Mouse (Mus musculus) heart, embryonic 14.5 days (tissue): ENCODE measurements around the gene Krtap13. TPM values are rescaled to one million over a fixed set of nuclear protein-coding genes. Genes with fewer than 3 reads are reported as not detected.

ENCODE experiments used
- polyA plus RNA-seq: library from polyadenylated mRNA; unstranded; fragments of >200 nt; fragmentation: Nextera tagmentation; extraction: Ambion mirVana; gene quantifications from 2 replicates; pipeline ENCODE4 v1.2.1, GENCODE M21; 2014

Krtap13 gene
- polyA plus RNA-seq, 1 experiment from 2014 or later: not detected

Other genes starting within 250 kb of the Krtap13 start
- not detected in 2 replicates for gene Cldn17, start 244.7 kb downstream of the Krtap13 start, polyA plus RNA-seq
- 0.08 TPM in 1 of 2 replicates, not detected in the other for gene Cldn8, start 188.5 kb downstream of the Krtap13 start, polyA plus RNA-seq
- not detected in 2 replicates for gene Krtap24-1, start 139.4 kb downstream of the Krtap13 start, polyA plus RNA-seq
- gene 2310079G19Rik, start 124.0 kb downstream of the Krtap13 start, polyA plus RNA-seq: not detected in 2 replicates
- gene Krtap26-1, start 103.8 kb downstream of the Krtap13 start, polyA plus RNA-seq: not detected in 2 replicates
- gene Krtap27-1, start 80.0 kb downstream of the Krtap13 start, polyA plus RNA-seq: not detected in 2 replicates
- not detected in 2 replicates for gene 2310061N02Rik, start 43.7 kb downstream of the Krtap13 start, polyA plus RNA-seq
- gene Krtap13-1, start 22.8 kb downstream of the Krtap13 start, polyA plus RNA-seq: not detected in 2 replicates
- gene 2310034C09Rik, start 7.2 kb upstream of the Krtap13 start, polyA plus RNA-seq: not detected in 2 replicates
- gene 2310057N15Rik, start 22.6 kb upstream of the Krtap13 start, polyA plus RNA-seq: not detected in 2 replicates
- gene Gm5965, start 26.3 kb upstream of the Krtap13 start, polyA plus RNA-seq: not detected in 2 replicates
- gene Gm20741, start 60.6 kb upstream of the Krtap13 start, polyA plus RNA-seq: not detected in 2 replicates
- gene Krtap15, start 68.6 kb upstream of the Krtap13 start, polyA plus RNA-seq: not detected in 2 replicates
- gene Krtap14, start 74.5 kb upstream of the Krtap13 start, polyA plus RNA-seq: not detected in 2 replicates
- not detected in 2 replicates for gene Krtap19-1, start 117.8 kb upstream of the Krtap13 start, polyA plus RNA-seq
- not detected in 2 replicates for gene Krtap19-2, start 122.6 kb upstream of the Krtap13 start, polyA plus RNA-seq
- gene Krtap19-3, start 126.4 kb upstream of the Krtap13 start, polyA plus RNA-seq: not detected in 2 replicates
- not detected in 2 replicates for gene Krtap19-4, start 133.5 kb upstream of the Krtap13 start, polyA plus RNA-seq
- not detected in 2 replicates for gene Krtap19-5, start 144.8 kb upstream of the Krtap13 start, polyA plus RNA-seq
- not detected in 2 replicates for gene Krtap19-9b, start 180.6 kb upstream of the Krtap13 start, polyA plus RNA-seq
- gene Krtap16-3, start 211.2 kb upstream of the Krtap13 start, polyA plus RNA-seq: not detected in 2 replicates